Mouse (Mus musculus) kidney, adult 11 months (tissue): Measurements from ENCODE around the gene Aifm2.

Source experiments
- DNase-seq: peaks from one replicate; pipeline ENCODE4 v3.0.0; 2022

Gene Aifm2

DNA sequence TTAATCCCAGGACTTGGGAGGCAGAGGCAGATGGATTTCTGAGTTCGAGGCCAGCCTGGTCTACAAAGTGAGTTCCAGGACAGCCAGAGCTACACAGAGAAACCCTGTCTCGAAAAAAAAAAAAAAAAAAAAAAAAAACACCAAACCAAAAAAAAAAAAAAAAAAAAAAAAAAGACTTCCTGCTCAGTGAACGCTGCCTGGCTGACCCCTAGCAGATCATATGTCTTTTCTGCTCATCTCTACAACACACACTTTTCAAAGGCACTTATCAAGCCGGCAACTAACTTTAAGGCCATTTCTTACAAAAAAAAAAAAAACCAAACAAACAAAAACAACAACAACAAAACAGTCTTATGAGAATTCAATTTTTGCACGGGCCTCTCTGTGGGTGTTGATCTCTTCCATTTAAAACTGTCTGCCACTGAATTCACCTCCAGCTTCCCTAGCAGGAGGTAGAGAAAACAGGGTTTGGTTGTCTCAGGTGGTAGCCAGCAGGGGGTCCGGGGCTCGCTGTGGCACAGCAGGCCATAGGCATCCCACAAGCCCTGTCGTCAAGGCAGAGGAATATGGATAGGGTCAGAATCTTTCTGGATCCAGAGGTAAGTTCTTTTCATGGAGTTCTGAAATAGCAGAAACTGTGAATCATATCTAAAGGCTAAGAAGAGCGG, 66.5 kb downstream of the Aifm2 start:
- DNase-seq = no peak

DNA sequence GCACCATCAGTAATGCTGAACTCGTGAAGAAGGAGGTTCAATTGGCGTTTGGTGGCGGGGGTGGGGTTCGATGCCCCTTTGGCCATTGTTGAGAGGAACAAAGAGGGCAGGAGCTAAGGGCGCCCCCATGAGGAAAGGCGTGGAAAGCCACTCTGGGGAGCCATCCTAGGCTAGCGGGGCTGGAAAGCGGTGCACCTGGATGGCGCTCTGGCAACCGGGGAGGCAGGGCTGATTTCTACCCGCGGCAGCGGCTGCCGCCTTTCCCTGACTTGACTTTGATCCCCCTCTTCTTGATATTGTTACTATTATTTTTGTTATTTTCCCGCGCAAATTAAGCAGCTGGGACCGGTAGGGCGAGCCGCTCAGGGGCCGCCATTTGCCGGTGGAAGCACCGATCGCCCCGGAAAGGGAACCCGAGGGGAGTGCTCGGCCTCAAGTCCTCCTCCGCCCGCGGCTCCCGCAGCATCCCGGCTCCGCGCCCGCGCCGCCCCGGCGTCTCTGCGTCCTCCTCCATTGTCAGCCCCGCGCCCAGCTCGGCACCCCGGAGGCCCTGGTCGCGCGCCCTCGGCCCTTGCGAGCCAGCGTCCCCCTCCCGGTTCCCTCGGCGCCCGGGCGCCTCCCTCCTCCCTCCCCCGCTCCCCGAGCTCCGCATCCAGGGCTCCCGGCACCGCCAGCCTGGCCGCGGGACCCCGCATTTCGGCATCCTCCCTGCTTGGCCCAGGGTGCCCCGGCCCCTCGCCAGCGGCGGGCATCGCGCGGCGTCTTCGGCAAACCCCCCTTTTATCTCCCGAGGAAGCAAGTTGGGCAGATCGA, 67.9 kb downstream of the Aifm2 start:
- peak; percentile 56 for DNase-seq

DNA sequence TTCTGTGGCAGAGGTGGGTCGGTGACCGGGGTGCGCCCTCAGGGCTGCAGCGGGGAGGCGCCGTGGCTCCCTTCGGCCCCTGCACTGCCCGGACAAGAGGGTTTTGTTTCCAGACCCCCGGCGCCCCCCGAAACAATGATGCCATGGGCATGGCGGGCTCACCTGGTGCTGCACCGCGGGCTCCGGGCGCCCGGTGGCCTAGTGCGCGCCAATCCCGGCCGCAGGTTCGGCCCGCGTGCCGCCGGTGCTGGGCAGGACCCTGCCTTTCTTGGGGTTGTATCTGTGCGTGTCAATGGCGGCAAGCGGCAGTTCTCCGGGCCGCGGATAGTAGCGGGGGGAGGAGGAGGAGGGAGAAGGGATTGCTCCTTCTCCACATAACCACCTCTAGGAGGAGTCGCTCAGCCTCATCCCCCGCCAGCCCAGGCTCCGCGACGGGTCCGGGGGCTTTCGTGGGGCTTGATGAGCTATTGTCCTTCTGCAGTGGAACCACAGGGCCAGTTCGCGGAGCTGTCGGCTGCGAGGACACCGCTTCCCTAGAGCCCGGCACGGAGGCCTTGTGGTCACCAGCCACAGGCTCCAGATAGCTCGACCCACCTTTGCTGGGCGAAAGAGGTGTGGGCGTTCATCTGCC, 68.7 kb downstream of the Aifm2 start, which contains the start of gene H2afy2:
Gene H2afy2 (minus strand): TSS at position 527 of the 631 bp plus-strand sequence.
- peak; percentile 51 for DNase-seq

DNA sequence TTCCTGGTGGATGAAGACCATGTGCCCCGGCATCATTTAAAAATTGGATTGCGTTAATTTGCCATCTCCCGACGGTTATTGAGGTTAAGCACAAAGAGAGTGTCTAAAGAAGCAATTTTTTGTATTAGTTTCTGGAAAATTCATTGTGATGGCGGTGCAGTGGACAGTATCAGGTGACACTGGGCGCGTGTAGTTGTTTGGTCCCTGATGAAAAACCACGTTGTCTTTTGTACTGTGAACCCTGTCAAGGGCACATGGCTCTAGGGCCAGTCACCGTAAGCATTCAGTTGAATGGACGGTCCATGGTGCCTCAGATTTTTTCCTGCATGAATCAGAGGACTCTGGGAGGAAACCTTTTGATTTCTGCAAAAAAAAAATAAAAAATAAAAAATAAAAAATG, 69.4 kb downstream of the Aifm2 start:
- DNase-seq = no peak

DNA sequence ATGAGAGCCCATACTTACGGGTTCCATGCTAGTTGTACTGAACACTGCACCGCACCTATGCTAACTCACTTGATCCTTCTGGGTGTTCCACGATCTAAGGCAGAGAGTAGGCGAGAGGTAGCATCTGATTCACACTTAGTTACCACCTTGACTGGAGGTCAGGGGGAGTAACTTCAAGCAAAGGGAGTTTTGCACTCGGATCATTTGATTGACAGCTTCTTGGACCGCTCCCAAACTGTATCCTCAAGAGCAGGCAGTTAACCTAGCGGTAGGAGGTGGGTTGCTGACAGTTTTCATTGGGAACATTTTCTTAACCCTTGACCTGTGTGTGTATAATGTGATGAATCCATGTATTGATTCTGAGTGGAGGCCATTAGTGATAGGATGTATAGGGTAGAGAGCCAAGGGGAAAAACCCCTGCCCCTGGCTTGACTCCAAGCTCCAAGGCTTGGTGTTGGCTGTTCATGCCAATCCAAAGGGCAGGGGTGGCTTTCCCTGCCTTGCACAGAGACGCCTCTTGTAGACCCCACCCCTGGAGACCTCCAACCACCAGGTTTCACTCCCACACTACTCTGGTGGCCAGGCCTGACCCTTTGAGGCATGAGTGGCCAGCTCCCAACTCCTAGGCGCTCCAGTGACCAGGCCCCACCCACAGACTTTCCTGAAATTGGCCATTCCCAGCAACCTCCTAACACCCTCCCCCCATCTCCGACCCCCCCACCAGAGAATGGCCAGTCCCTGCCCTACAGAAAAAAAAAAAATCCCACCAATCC, 72.7 kb downstream of the Aifm2 start:
- no peak for DNase-seq

DNA sequence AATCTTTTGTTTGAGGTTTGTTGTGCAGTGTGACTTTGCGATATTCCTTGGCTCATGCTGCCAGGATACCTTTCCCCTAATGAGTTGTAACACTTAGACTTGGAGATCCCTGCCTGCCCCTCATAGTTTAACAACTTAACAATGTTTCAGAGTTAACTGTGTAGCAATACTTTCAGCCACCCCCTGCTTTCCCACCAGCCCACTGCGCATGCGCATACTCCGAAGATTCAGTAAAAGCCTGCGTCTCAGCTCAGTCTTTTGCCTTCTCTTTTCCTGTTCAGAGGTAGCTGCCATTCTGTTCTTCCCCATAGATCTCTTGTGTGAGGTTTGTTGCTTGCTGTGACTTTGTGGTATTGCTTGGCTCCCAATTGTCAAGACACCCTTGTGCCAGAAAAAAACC, 73.4 kb downstream of the Aifm2 start:
- no peak for DNase-seq
